Mouse (Mus musculus) adrenal gland, adult 18-20 months (tissue): ENCODE measurements around the gene Akr1b10. TPM values are rescaled to one million over a fixed set of nuclear protein-coding genes. Genes with fewer than 3 reads are reported as not detected.
"Not testable (repeated sequence)": the region's sequence is repeated elsewhere in the genome, so short reads cannot be mapped to it uniquely, and the experiment has no call there.

Experiments
- DNase-seq, 2 experiments: peaks; one replicate each; pipeline ENCODE4 v3.0.0; 2021 to 2022; ENCODE audit warnings: low spot score in 2 of 2
- long read RNA-seq, 2 experiments: library from polyadenylated mRNA; stranded (forward); transcript quantifications; one replicate each; pipeline ENCODE4 v2.0.0; 2021
- total RNA-seq, 2 experiments: library from RNA; stranded (reverse); gene quantifications; 1 replicate in 1 of 2; 2 replicates in 1 of 2; pipeline ENCODE4 v1.2.3; 2021

Akr1b10 gene
- total RNA-seq, result 100 to 1,000 TPM; 154 to 191 TPM
- long read RNA-seq, experiment 1, transcript Akr1b10-201 (10 exons, 1,371 nt), result major isoform, 61 of 71 reads
- long read RNA-seq, experiment 1, partial matches to known transcripts, result 7 of 71 reads
- long read RNA-seq, experiment 1, other reads (novel, unspliced or antisense), result 3 of 71 reads
- long read RNA-seq, experiment 2, transcript Akr1b10-201 (10 exons, 1,371 nt), result major isoform, 80 of 98 reads
- long read RNA-seq, experiment 2, partial matches to known transcripts, result 10 of 98 reads
- long read RNA-seq, experiment 2, other reads (novel, unspliced or antisense), result 4 of 98 reads

DNA sequence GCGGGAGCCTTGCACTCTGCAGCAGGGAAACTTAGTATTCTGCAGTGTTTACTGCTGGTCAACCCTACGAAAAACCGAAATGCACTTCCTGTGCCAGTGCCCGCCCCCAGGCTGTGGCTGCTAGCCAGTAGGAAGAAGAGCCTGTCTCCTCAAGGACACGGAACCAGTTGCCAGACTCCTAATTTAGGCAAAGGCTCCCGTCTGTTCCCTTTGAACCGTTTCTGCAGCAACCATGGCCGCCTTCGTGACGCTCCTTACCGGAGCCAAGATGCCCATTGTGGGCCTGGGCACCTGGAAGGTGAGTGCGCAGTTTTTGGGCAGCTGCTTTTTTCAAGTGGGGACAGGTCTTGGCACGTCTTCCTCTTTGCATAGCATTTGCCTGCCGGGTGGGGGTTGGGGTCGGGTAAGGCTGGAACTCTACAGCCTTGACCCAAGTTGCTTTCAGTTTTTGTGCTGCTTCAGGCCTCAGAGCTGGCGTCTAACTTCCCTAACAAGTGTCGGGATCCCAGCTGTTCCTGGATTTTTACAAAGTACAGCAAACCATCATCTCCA lies at the start of gene Akr1b10:
TSS of gene Akr1b10 (plus strand) at position 109 of the 552 bp plus-strand sequence.
- DNase-seq, result peak; percentile 67 to 71

DNA sequence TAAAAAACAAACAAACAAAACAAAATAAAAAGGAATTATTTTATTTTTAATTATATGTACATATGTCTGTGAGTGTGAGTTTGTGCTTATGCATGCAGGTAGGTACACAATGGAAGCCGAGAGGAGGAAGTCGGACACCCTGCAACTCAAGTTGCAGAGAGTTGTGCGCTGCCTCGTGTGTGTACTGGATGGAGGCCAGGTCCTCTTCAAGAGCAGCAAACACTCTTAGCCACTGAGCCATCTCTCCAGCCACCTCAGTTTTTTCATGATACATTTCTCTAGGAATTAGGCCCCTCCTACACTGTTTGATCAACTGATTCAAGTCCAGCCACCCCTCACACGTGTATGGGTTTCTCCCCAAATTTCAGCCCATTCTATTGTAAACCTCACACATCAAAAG lies 49.3 kb upstream of the Akr1b10 start:
- DNase-seq, result no peak

- DNase-seq, result no peak
Measured at GRCm38 (mm10) chr6:34337799-34338198, 46.2 kb upstream of the Akr1b10 start.

DNA sequence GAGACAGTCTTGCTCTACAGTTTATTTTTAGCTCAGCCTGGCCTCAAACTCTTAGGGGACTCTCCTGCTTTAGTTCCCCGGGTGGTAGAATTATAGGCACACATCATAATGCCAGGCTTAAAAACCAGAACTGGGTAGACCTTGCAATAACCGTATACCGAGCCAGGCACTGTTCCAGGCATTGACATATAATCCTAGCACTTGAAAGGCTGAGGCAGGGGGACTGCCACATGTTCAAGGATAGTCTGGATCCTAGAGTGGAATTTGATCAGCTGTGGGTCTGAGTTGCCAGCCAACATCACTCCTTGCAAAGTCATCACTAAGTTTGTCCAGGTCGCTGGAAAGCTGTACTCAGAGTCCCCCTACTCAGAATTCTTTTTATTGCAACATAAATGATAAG lies 42.0 kb upstream of the Akr1b10 start:
- no peak for DNase-seq

DNA sequence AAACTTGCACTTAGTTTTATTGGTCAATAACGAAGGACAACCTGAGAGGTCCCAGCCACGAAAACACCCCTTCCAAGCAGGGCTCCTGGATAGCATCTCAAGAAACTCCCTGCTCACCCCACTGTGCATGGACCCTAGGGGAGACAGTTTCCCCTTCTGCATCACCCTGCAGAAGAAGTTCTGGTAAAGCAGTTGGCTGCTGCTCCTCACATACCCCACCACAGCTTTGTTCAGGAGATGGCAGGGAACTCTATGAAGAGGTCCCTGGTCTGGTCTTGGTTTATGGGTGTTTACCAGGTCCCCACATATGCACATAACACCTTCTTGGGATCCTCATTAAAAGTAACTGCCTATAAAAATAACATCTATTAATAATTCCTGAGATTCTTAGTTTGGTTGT lies 41.5 kb upstream of the Akr1b10 start:
- no peak for DNase-seq

GRCm38 (mm10) chr6:34343426-34343825 lies 40.6 kb upstream of the Akr1b10 start:
- DNase-seq, result no peak

DNA sequence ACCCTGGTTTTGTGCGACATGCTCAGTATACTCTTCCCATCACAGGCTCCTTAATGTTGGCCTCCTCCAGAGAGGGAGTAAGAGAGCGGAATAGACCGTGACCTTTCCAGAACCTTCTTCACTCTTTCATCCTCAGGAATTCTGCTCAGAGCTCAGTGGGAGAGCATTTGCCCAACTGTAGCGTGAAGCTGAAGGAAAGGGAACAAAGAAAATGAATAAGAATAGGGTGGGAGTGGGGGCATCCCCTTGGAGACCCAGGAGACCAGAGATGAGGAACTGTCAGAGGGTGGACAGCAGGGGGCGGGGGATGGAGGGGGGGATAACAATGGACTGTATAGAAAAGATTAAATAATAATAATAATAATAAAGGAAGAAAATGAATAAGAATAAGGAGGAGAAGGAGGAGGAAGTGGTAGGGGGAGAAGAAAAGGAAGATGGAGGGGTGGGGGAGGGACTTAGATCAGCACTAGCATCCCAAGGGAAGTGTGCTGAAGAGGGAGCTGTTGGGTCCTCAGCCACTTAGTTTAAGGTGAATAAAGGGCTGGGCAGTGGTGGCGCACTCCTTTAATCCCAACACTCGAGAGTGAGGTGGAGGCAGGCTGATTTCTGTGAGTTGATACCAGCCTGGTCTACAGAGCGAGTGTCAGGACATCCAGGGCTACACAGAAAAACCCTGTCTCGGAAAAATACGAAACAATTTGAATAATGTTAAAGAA lies 39.7 kb upstream of the Akr1b10 start:
- DNase-seq, result no peak

GRCm38 (mm10) chr6:34344935-34345334 lies 39.1 kb upstream of the Akr1b10 start:
- no peak for DNase-seq

DNA sequence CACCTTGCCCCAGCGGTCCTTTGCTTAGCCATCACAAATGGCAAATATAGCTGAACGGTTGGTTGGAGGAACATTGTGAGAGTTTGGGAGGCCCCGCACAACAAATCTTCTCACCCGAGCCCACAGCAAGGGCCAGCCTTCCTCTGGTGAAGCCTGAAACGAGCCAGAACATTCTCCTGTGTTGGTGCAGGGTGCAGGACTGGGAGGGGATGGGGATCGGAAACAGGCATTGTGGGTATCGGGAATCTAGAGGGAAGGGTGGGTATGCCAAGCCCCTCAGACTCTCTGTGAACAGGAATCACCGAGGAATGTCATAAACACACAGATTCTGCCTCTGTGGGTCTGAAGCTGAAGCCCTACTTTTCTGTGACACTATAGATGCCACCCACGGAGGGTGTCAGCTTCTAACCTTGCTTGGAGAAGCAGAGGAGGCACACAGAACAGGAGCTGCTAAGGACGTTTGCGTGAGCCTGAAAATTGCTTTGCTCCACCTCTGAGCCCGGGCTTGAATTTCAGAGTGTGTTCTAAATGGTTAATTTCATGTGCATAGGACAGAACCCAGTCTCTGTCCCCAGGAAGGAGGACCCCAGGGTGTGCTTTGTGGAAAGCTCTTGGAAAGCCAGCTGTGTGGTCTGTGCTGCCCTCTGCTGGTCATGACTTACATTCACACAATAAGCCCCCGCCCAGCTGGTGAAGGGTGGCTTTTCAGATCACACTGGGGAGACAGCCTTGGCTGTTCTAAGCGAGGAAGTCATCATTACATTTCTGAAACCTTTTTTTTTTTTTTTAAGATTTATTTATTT lies 37.7 kb upstream of the Akr1b10 start:
- DNase-seq, result peak; percentile 73 to 74

GRCm38 (mm10) chr6:34350037-34350699 lies 33.9 kb upstream of the Akr1b10 start:
- DNase-seq, result no peak

DNA sequence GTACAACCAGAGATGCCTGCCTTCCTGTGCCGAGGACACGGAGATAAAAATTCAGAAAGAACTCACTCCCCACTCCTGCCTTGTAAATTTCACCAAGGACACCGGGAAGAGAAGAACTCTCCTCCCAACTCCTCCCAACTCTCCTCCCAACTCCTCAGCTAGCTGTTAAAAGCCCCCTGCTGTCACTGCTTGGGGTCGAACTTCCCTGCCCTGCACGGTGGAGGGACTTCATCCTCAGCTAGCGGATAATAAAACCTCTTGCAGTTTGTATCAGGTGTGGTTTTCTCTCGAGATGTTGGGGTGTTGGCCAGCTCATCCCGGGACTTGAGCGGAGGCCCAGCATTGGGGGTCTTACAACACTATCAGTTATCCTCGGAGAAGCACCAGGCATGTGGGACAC lies 32.5 kb upstream of the Akr1b10 start:
- not testable (repeated sequence) for DNase-seq

DNA sequence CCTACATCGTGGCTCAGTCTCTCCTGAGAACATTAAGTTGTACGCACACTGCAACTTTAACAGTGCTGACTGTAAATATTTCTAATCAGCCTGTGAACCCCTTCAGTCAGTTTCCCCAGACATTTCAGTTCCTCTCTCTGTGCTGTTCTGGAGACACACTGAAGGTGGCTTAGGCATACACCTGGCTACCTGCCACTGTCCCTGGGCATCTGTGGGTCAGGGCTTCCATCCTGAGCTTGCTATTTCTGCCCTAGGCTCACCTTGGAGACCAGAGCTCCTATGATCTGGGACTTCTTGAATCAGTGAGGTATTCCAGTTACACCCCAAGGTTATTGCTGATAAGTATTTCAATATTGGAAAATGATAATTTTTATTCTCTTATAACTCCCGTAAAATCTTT lies 31.6 kb upstream of the Akr1b10 start:
- DNase-seq, result no peak

GRCm38 (mm10) chr6:34353658-34354353 lies 30.2 kb upstream of the Akr1b10 start, which contains the start of gene Akr1b8:
Akr1b8 (plus strand) TSS chr6:34354119.
- DNase-seq, result peak in 1 of 2 experiments; percentile 45

- no peak for DNase-seq
Measured at GRCm38 (mm10) chr6:34354354-34355348, 29.4 kb upstream of the Akr1b10 start.

GRCm38 (mm10) chr6:34355349-34355747 lies 28.7 kb upstream of the Akr1b10 start:
- DNase-seq, result no peak

GRCm38 (mm10) chr6:34355841-34356240 lies 28.2 kb upstream of the Akr1b10 start:
- no peak for DNase-seq

DNA sequence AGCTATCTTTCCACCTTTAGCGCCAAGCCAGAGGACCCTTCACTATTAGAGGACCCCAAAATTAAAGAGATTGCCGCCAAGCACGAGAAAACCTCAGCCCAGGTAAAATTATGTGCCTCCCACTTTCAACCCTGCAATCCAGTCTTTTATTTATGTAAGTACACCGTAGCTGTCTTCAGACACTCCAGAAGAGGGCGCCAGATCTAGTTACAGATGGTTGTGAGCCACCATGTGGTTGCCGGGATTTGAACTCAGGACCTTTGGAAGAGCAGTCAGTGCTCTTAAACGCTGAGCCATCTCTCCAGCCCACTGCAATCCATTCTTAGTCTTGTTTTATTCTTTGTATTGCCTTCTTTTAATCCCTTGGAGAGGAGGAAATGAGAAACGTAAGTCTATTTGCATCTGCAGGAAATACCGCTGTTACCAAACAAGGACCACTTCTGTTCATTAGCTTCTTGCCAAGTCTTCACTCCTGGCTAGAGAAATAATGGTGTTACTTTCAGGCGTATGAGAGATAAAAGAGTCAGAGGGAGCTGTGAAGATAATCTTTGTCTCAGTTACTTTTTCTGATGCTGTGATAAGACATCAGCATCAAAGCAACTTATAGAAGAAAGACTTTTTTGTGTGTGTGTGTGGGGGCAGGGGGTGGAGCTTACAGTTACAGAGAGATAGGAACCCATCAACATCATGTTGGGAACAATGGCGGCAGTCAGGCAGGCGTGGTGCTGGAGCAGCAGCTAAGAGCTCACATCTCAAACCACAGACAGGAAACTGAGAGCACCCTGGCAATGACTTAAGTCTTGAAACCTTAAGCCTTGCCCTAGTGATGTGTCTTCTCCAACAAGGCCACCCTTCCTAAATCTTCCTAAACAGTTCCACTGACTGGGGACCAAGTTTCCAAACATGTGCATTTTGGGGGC lies 19.5 kb upstream of the Akr1b10 start:
- DNase-seq, result no peak

- DNase-seq, result no peak
Measured at GRCm38 (mm10) chr6:34367998-34368397, 16.0 kb upstream of the Akr1b10 start.
